ENCODE assay signal across 16 mouse cellular contexts in the genomic region with DNA sequence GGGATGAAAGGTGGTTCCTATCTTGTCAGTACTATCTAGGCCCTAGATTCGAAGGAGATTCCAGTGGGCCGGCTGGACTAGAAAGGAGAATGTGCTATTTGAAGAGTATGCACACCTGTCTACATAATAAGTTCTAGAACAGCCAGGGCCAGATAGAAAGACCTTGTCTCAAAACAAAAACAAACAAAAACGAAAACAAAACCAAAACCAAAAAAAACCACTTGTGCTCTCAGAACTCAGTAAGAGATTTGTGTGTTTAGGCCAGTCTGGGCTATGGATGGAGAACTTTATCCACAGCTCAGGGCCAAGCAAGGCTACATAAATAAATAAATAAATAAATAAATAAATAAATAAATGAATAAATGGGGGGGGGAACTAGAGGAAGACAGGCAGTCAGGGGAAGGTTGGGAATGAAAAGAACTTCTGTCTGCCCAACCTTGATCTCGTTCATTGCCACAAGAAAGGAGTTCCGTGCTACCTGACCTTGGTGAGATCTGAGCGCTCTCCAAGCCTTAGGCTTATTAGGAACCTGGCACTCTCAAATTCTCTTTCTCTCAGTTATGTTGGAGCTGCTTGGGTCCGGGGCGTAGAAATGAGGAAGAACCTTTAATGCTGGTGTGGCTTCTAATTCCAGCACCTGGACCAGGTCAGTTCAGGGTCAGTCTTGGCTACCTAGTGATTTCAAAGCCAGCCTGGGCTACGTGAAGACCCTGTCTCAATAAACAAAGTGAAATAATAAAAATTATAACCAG. TPM values are rescaled to one million over a fixed set of nuclear protein-coding genes. Genes with fewer than 3 reads are reported as not detected.
DNase-seq lines count a peak whose midpoint lies in the region; ATAC-seq and TF ChIP-seq lines count a peak whose summit lies in the region.
"Had no signal": no experiment of that assay in that cellular context is flagged by ENCODE, and none has a peak within 500 bp of the region (broad histone marks: within the 10 kb centered on the region; RNA-seq: fewer than 3 reads in every experiment).

No protein-coding gene starts in this region.

- no peaks in the 10 kb centered on the region for H3K9me3 ChIP-seq in kidney, embryonic 15.5 days (replicated peaks)
- no peaks in the 10 kb centered on the region for H3K9me3 ChIP-seq in ES-Bruce4 (replicated peaks; ENCODE audit: control insufficient read depth, insufficient read depth, low read length, poor library complexity, severe bottlenecking)
- no peaks in the 10 kb centered on the region for H3K9me3 ChIP-seq in intestine, embryonic 16.5 days (ENCODE audit: control insufficient read depth, low read length)

- no peak for TF ChIP-seq POLR2A in ES-Bruce4 (IDR thresholded peaks at IDR 0.05; ENCODE audit: insufficient read depth, low read length)

- ATAC-seq in kidney, embryonic 15.5 days (replicated peaks; ENCODE audit: low FRiP score), result no peak
- ATAC-seq in intestine, embryonic 16.5 days, result no peak
- ATAC-seq: hindbrain, postnatal 0 days; midbrain, embryonic 16.5 days had no signal

- TF ChIP-seq EP300 in ES-Bruce4 (IDR thresholded peaks at IDR 0.05; ENCODE audit: insufficient read depth, low read depth, low read length), result no peak

- intact Hi-C loops in left cerebral cortex, postnatal 14 days (cut with DNase I), result no loop called here

- no peak overlapping the region for H3K4me3 ChIP-seq in kidney, embryonic 15.5 days (replicated peaks)
- no peak overlapping the region for H3K4me3 ChIP-seq in ES-Bruce4 (ENCODE audit: low read depth, low read length)
- H3K4me3 ChIP-seq in intestine, embryonic 16.5 days (ENCODE audit: low read length), result no peak overlapping the region

- no peak overlapping the region for H3K9ac ChIP-seq in kidney, embryonic 15.5 days
- no peak overlapping the region for H3K9ac ChIP-seq in ES-Bruce4 (ENCODE audit: low read depth, poor library complexity, severe bottlenecking)
- H3K9ac ChIP-seq in intestine, embryonic 16.5 days (ENCODE audit: low read depth, low read length), result peak overlapping the region; percentile 37

- no peaks in the 10 kb centered on the region for H3K36me3 ChIP-seq in kidney, embryonic 15.5 days
- H3K36me3 ChIP-seq in ES-Bruce4 (ENCODE audit: control insufficient read depth, insufficient read depth, low read length, poor library complexity, severe bottlenecking), result no peaks in the 10 kb centered on the region
- H3K36me3 ChIP-seq in intestine, embryonic 16.5 days (ENCODE audit: control insufficient read depth, insufficient read depth, low read length), result no peaks in the 10 kb centered on the region
- H3K36me3 ChIP-seq in splenic B cell, adult 2 months (ENCODE audit: control insufficient read depth, insufficient read depth, low read length, poor library complexity, severe bottlenecking), result no peaks in the 10 kb centered on the region

- 85% methylated on average over 9 of the region's 9 CpGs for WGBS in kidney, embryonic 15.5 days
- WGBS in intestine, embryonic 16.5 days, result 65% methylated on average over 9 of the region's 9 CpGs

- peak overlapping the region; percentile 81 for H3K27ac ChIP-seq in kidney, embryonic 15.5 days
- peak overlapping the region; percentile 85 for H3K27ac ChIP-seq in ES-Bruce4 (ENCODE audit: insufficient read depth, low read length)
- H3K27ac ChIP-seq in intestine, embryonic 16.5 days (ENCODE audit: low read length), result peak overlapping the region; percentile 96
- H3K27ac ChIP-seq: hindbrain, postnatal 0 days had no signal

- peaks cover 31% of the 10 kb centered on the region for H3K4me1 ChIP-seq in kidney, embryonic 15.5 days
- peaks cover 5% of the 10 kb centered on the region for H3K4me1 ChIP-seq in ES-Bruce4 (ENCODE audit: control insufficient read depth, insufficient read depth, low read length)
- peaks cover 17% of the 10 kb centered on the region; the same call in 1 of the 2 replicates for H3K4me1 ChIP-seq in intestine, embryonic 16.5 days (ENCODE audit: control insufficient read depth, insufficient read depth, low read length)

- no peak for DNase-seq in kidney, adult 9 months
- DNase-seq in splenic B cell, adult 2 months (ENCODE audit: low read depth, low spot score), result peak; percentile 37
- no peak for DNase-seq in left cerebral cortex, adult 9 months (ENCODE audit: low spot score in 2 of 2)
- no peak for DNase-seq in left cerebral cortex, postnatal 14 days (ENCODE audit: low spot score in 2 of 2)
- DNase-seq: cerebellum, adult 11 months; heart, postnatal 10 days; lung, postnatal 36 days; right cerebral cortex, adult 18-20 months had no signal

- H3K4me2 ChIP-seq in kidney, embryonic 15.5 days, result no peak overlapping the region
- H3K4me2 ChIP-seq in intestine, embryonic 16.5 days (ENCODE audit: low read depth, low read length), result peak overlapping the region; percentile 27; the same call in 1 of the 2 replicates

- H3K27me3 ChIP-seq in kidney, embryonic 15.5 days, result no peaks in the 10 kb centered on the region
- no peaks in the 10 kb centered on the region for H3K27me3 ChIP-seq in ES-Bruce4 (ENCODE audit: control insufficient read depth, insufficient read depth, low read length, poor library complexity, severe bottlenecking)
- no peaks in the 10 kb centered on the region for H3K27me3 ChIP-seq in intestine, embryonic 16.5 days (replicated peaks; ENCODE audit: control insufficient read depth, insufficient read depth, low read length)
- no peaks in the 10 kb centered on the region for H3K27me3 ChIP-seq in splenic B cell, adult 2 months (ENCODE audit: control insufficient read depth, insufficient read depth, low read length, poor library complexity, severe bottlenecking)

- TF ChIP-seq CTCF in ES-Bruce4 (IDR thresholded peaks at IDR 0.05; ENCODE audit: low read depth, low read length), result no peak

RNA-seq across cellular contexts. Expression of gene Ubald2, which starts 3.9 kb away (rescaled TPM):
- polyA plus RNA-seq in kidney, embryonic 15.5 days (2015; fragmentation: Nextera tagmentation; extraction: Ambion mirVana), result 45.7 and 58.1 TPM in 2 replicates
- 443 and 531 TPM in 2 replicates for polyA plus RNA-seq in ES-Bruce4 (2011; ENCODE audit: insufficient read depth, insufficient read length, low read depth, missing spikeins)
- polyA plus RNA-seq in intestine, embryonic 16.5 days (2015; fragmentation: Nextera tagmentation; extraction: Ambion mirVana), result 47.2 and 55.0 TPM in 2 replicates
- 10 to 100 TPM; 30.1 to 32.0 TPM for total RNA-seq in left cerebral cortex, postnatal 14 days (2021)

RNA-seq across cellular contexts. Expression of gene Rnf157, which starts 17.2 kb away (rescaled TPM):
- 12.4 and 12.5 TPM in 2 replicates for polyA plus RNA-seq in kidney, embryonic 15.5 days (2015; fragmentation: Nextera tagmentation; extraction: Ambion mirVana)
- 23.1 and 31.8 TPM in 2 replicates for polyA plus RNA-seq in ES-Bruce4 (2011; ENCODE audit: insufficient read depth, insufficient read length, low read depth, missing spikeins)
- 4.4 and 5.2 TPM in 2 replicates for polyA plus RNA-seq in intestine, embryonic 16.5 days (2015; fragmentation: Nextera tagmentation; extraction: Ambion mirVana)
- total RNA-seq in left cerebral cortex, postnatal 14 days (2021), result 100 to 1,000 TPM; 228 to 235 TPM

RNA-seq across cellular contexts. Expression of gene Qrich2, which starts 36.0 kb away (rescaled TPM):
- 0.14 and 0.30 TPM in 2 replicates for polyA plus RNA-seq in kidney, embryonic 15.5 days (2015; fragmentation: Nextera tagmentation; extraction: Ambion mirVana)
- 0.58 and 1.3 TPM in 2 replicates for polyA plus RNA-seq in ES-Bruce4 (2011; ENCODE audit: insufficient read depth, insufficient read length, low read depth, missing spikeins)
- polyA plus RNA-seq in intestine, embryonic 16.5 days (2015; fragmentation: Nextera tagmentation; extraction: Ambion mirVana), result 0.39 TPM in 2 replicates
- total RNA-seq in left cerebral cortex, postnatal 14 days (2021), result not detected
- total RNA-seq: heart, postnatal 10 days; hindbrain, postnatal 0 days; layer of hippocampus, adult 18-20 months had no signal
- polyA plus RNA-seq: frontal cortex, adult 2 months; neural tube, embryonic 14.5 days had no signal
